Mouse (Mus musculus) kidney, postnatal 0 days (tissue): ENCODE measurements around the gene Tigd3. TPM values are rescaled to one million over a fixed set of nuclear protein-coding genes. Genes with fewer than 3 reads are reported as not detected.

ENCODE experiments used
- ATAC-seq: fragments of 200-750 bp; cut with Nextera tagmentation; replicated peaks from 2 replicates; pipeline ENCODE4 v1.8.0; 2017; ENCODE audit warnings: low read depth, moderate number of reproducible peaks, moderate TSS enrichment, moderate library complexity; ENCODE audit not compliant: low FRiP score
- DNase-seq: peaks from one replicate; pipeline ENCODE4 v3.0.0-alpha.2; 2016; ENCODE audit warnings: low spot score
- H3K27ac ChIP-seq: fragments of 300-500 bp; sonication (generic); 2 replicates; pipeline ENCODE4 v1.5.1; 2014; ENCODE audit warnings: mild to moderate bottlenecking
- H3K27me3 ChIP-seq: fragments of 300-500 bp; sonication (generic); 2 replicates; pipeline ENCODE4 v1.6.1; 2014; ENCODE audit warnings: low read length, mixed read lengths; ENCODE audit not compliant: insufficient read depth
- H3K36me3 ChIP-seq: fragments of 300-500 bp; sonication (generic); 2 replicates; pipeline ENCODE4 v1.6.1; 2014; ENCODE audit warnings: low read length, mixed read lengths; ENCODE audit not compliant: insufficient read depth
- H3K4me1 ChIP-seq: fragments of 300-500 bp; sonication (generic); replicated peaks from 2 replicates; pipeline ENCODE4 v1.6.1; 2014; ENCODE audit warnings: antibody characterized with exemption, low read length, mixed read lengths; ENCODE audit not compliant: insufficient read depth
- H3K4me2 ChIP-seq: fragments of 300-500 bp; sonication (generic); 2 replicates; pipeline ENCODE4 v1.6.1; 2014; ENCODE audit warnings: mild to moderate bottlenecking, low read length, moderate library complexity, mixed read lengths
- H3K4me3 ChIP-seq: fragments of 300-500 bp; sonication (generic); replicated peaks from 2 replicates; pipeline ENCODE4 v1.5.1; 2014; ENCODE audit warnings: low read depth, low read length
- H3K9ac ChIP-seq: fragments of 300-500 bp; sonication (generic); 2 replicates; pipeline ENCODE4 v1.6.1; 2014; ENCODE audit warnings: low read depth, low read length
- H3K9me3 ChIP-seq: fragments of 300-500 bp; sonication (generic); replicated peaks from 2 replicates; pipeline ENCODE4 v1.6.1; 2016; ENCODE audit warnings: low read length, inconsistent platforms, mixed read lengths
- CTCF ChIP-seq: IDR thresholded peaks from 2 replicates; pipeline ENCODE4 v1.5.1; 2016; ENCODE audit warnings: antibody characterized with exemption, low read depth, mild to moderate bottlenecking, moderate library complexity
- WGBS: fragments of 180-500 bp; shearing (Covaris S2); extraction: QIAGEN DNeasy Blood & Tissue Kit; methylation state at CpG from one replicate; pipeline ENCODE4 v1.1.7; 2014; 5-methylcytosine and 5-hydroxymethylcytosine counted together
- polyA plus RNA-seq: library from polyadenylated mRNA; unstranded; fragments of >200 nt; fragmentation: Nextera tagmentation; extraction: Ambion mirVana; gene quantifications from 2 replicates; pipeline ENCODE4 v1.2.1, GENCODE M21; 2015

Gene Tigd3
- polyA plus RNA-seq, 1 experiment from 2014 or later: 2.9 TPM

- Histone ChIP-seq H3K4me3 (no peak overlapping the region), H3K36me3 (0 out of 2 replicates have a peak, but pooled peaks cover 3% of the 10 kb centered on the region), H3K4me2 (no peak overlapping the region), H3K4me1 (peaks cover 36% of the 10 kb centered on the region), H3K9ac (no peak overlapping the region), H3K27ac (no peak overlapping the region), H3K9me3 (no peaks in the 10 kb centered on the region), H3K27me3 (no peaks in the 10 kb centered on the region)
- no peak for TF ChIP-seq CTCF
- no peak for ATAC-seq
- no peak for DNase-seq
- 88% methylated on average over 6 of the region's 6 CpGs for WGBS
These were observed 44.6 kb upstream of the Tigd3 start for GRCm38 (mm10) chr19:5938516-5938915.

GRCm38 (mm10) chr19:5937836-5938406 is 44.0 kb upstream of the Tigd3 start:
- Histone ChIP-seq H3K4me2 (no peak overlapping the region), H3K36me3 (0 out of 2 replicates have a peak, but pooled peaks cover 3% of the 10 kb centered on the region), H3K4me3 (no peak overlapping the region), H3K9ac (no peak overlapping the region), H3K4me1 (peaks cover 36% of the 10 kb centered on the region), H3K27ac (no peak overlapping the region), H3K27me3 (no peaks in the 10 kb centered on the region), H3K9me3 (no peaks in the 10 kb centered on the region)
- TF ChIP-seq CTCF: no peak
- no peak for DNase-seq
- ATAC-seq: no peak
- 23% methylated on average over 14 of the region's 14 CpGs for WGBS

GRCm38 (mm10) chr19:5937095-5937835 is 43.3 kb upstream of the Tigd3 start:
- H3K27me3 ChIP-seq: no peaks in the 10 kb centered on the region
- H3K9me3 ChIP-seq: no peaks in the 10 kb centered on the region
- 0 out of 2 replicates have a peak, but pooled peaks cover 3% of the 10 kb centered on the region for H3K36me3 ChIP-seq
- no peak for TF ChIP-seq CTCF
- ATAC-seq: no peak
- H3K4me1 ChIP-seq: peaks cover 36% of the 10 kb centered on the region
- no peak overlapping the region for H3K4me2 ChIP-seq
- DNase-seq: no peak
- WGBS: 79% methylated on average over 21 of the region's 21 CpGs
- H3K4me3 ChIP-seq: no peak overlapping the region
- H3K27ac ChIP-seq: no peak overlapping the region
- H3K9ac ChIP-seq: no peak overlapping the region

DNA sequence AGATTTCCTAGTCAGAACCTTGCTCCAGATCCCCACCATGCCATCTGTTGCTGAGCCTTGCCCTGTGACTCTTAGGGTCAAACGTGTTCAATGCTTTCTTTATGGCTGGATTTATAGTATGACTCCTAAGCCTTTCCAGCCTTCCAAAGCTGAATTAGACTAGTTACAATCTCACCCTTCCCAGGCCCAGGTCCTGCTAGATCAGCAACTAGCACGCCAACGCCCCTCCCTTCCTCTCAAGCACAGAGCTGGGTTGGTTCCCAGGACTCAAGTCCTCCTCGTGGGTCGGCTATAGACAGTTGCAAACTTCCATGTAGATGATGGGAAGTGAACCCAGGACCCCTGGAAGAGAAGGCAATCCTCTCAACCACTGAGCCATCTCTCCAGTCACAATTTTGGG is 41.7 kb upstream of the Tigd3 start:
- ATAC-seq: no peak
- Histone ChIP-seq H3K27ac (peak overlapping the region; percentile 52), H3K9ac (no peak overlapping the region), H3K9me3 (no peaks in the 10 kb centered on the region), H3K4me2 (no peak overlapping the region), H3K4me1 (peaks cover 36% of the 10 kb centered on the region), H3K27me3 (no peaks in the 10 kb centered on the region), H3K4me3 (no peak overlapping the region), H3K36me3 (no peaks in the 10 kb centered on the region)
- DNase-seq: no peak
- no peak for TF ChIP-seq CTCF
- 28% methylated on average over 5 of the region's 5 CpGs for WGBS

GRCm38 (mm10) chr19:5935266-5935665 is 41.3 kb upstream of the Tigd3 start:
- DNase-seq: peak; percentile 88
- Histone ChIP-seq H3K4me2 (no peak overlapping the region), H3K27me3 (no peaks in the 10 kb centered on the region), H3K9ac (0 out of 2 replicates have a peak overlapping the region, but pooled peaks have one; percentile 23), H3K9me3 (no peaks in the 10 kb centered on the region), H3K36me3 (no peaks in the 10 kb centered on the region), H3K4me3 (no peak overlapping the region), H3K27ac (peak overlapping the region; percentile 52), H3K4me1 (peaks cover 37% of the 10 kb centered on the region)
- WGBS: 36% methylated on average over 3 of the region's 3 CpGs
- peak; percentile 89 for ATAC-seq
- no peak for TF ChIP-seq CTCF

GRCm38 (mm10) chr19:5929634-5930596 is 36.0 kb upstream of the Tigd3 start:
- no peaks in the 10 kb centered on the region for H3K27me3 ChIP-seq
- peaks cover 46% of the 10 kb centered on the region for H3K4me1 ChIP-seq
- 17% methylated on average over 14 of the region's 14 CpGs for WGBS
- H3K4me2 ChIP-seq: 0 out of 2 replicates have a peak overlapping the region, but pooled peaks have one; percentile 9
- H3K9me3 ChIP-seq: no peaks in the 10 kb centered on the region
- DNase-seq: peak; percentile 92
- peak overlapping the region; percentile 89 for H3K27ac ChIP-seq
- no peak for TF ChIP-seq CTCF
- peak; percentile 59 for ATAC-seq
- no peak overlapping the region for H3K4me3 ChIP-seq
- H3K36me3 ChIP-seq: no peaks in the 10 kb centered on the region
- H3K9ac ChIP-seq: 0 out of 2 replicates have a peak overlapping the region, but pooled peaks have one; percentile 9
